Mouse (Mus musculus) ES-E14 (cell line): ENCODE data around the gene Isca2.

Experiments
- HCFC1 ChIP-seq: IDR thresholded peaks from 2 replicates; pipeline ENCODE4 v1.6.1; 2012; ENCODE audit warnings: low read length, inconsistent platforms, borderline replicate concordance; ENCODE audit not compliant: insufficient read depth
- ZC3H11A ChIP-seq: IDR thresholded peaks from 2 replicates; pipeline ENCODE4 v1.6.1; 2012; ENCODE audit warnings: low read depth, mild to moderate bottlenecking, inconsistent platforms, low read length, borderline replicate concordance

DNA sequence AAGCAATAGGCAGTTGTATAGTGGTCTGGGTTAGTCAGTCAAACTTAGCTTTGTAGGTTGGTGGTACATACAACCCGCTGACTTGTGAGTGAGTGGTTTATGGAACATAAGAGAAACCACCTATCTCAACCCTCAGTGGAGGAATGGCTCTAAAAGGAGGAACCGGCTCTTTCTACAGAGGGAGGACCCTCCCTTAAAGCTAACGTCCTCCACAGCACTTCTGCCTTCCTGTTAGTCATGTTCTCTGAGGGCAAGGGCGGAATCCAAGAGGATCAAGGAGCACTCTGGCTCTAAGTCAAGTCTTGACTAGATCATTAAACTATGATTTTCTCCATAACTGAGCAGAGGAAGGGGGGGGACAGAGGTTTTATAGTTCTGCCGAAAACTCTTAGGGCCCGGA lies 5.5 kb upstream of the Isca2 start:
- TF ChIP-seq ZC3H11A (no peak), HCFC1 (no peak)
